Mouse (Mus musculus): ENCODE results near the gene Pqlc2. TPM values are rescaled to one million over a fixed set of nuclear protein-coding genes. Genes with fewer than 3 reads are reported as not detected.

The Pqlc2 gene
- total RNA-seq, 2 experiments from 2014 or later: 4.2 to 4.7 TPM

Small RNA genes within 50 kb of the gene (microRNA-seq; reads per million reads assigned to microRNA genes)
- not detected for gene Gm24245
- not detected for gene Gm25732

Other genes starting within 250 kb of the Pqlc2 start
- not detected for gene Htr6, start 235.1 kb downstream of the Pqlc2 start, total RNA-seq (2021)
- 10 to 100 TPM; 68.5 to 74.4 TPM for gene Nbl1, start 217.7 kb downstream of the Pqlc2 start, total RNA-seq (2021)
- gene Minos1, start 179.6 kb downstream of the Pqlc2 start, total RNA-seq (2021): 100 to 1,000 TPM; 344 to 382 TPM
- 100 to 1,000 TPM; 445 to 463 TPM for gene Capzb, start 117.8 kb downstream of the Pqlc2 start, total RNA-seq (2021)
- gene Akr7a5, start within 50 bp of the Pqlc2 start, total RNA-seq (2021): 10 to 100 TPM; 32.5 to 33.3 TPM
- 10 to 100 TPM; 42.0 to 44.0 TPM for gene Mrto4, start 41.9 kb upstream of the Pqlc2 start, total RNA-seq (2021)
- 10 to 100 TPM; 34.8 to 39.5 TPM for gene Emc1, start 41.9 kb upstream of the Pqlc2 start, total RNA-seq (2021)
- gene Ubr4, start 41.9 kb upstream of the Pqlc2 start, total RNA-seq (2021): 100 to 1,000 TPM; 115 to 122 TPM
- 10 to 100 TPM; 11.5 to 11.8 TPM for gene Iffo2, start 219.8 kb upstream of the Pqlc2 start, total RNA-seq (2021)